10 mouse cellular contexts compared by ENCODE assay signal in genomic region chr15:91526166-91526565, GRCm38 (mm10). TPM values are rescaled to one million over a fixed set of nuclear protein-coding genes. Genes with fewer than 3 reads are reported as not detected.
"Had no signal": no experiment of that assay in that cellular context is flagged by ENCODE, and none has a peak within 500 bp of the region (broad histone marks: within the 10 kb centered on the region; RNA-seq: fewer than 3 reads in every experiment).

No protein-coding gene starts in this region.

- DNase-seq: embryo, embryonic 11 days; forebrain, postnatal 0 days; gastrocnemius, adult 2 months; gastrocnemius, postnatal 10 days; gastrocnemius, postnatal 14 days; gastrocnemius, postnatal 25 days; gastrocnemius, postnatal 36 days; heart, adult 18-20 months; heart, adult 2 months had no signal

RNA-seq across cellular contexts. Expression of gene Slc2a13, which starts 46.9 kb away (rescaled TPM):
- total RNA-seq: granulocyte monocyte progenitor cell, adult 5-6 weeks had no signal
